Mouse (Mus musculus) hindbrain, embryonic 14.5 days (tissue): ENCODE measurements around the gene Itpr1. TPM values are rescaled to one million over a fixed set of nuclear protein-coding genes. Genes with fewer than 3 reads are reported as not detected.

Experiments
- ATAC-seq: fragments of 200-750 bp; cut with Nextera tagmentation; 2 replicates; pipeline ENCODE4 v1.8.0; 2017; ENCODE audit warnings: moderate number of reproducible peaks, mild to moderate bottlenecking, moderate TSS enrichment, moderate library complexity; ENCODE audit not compliant: low FRiP score
- DNase-seq: peaks from one replicate; pipeline ENCODE4 v3.0.0-alpha.2; 2015; ENCODE audit warnings: low spot score
- H3K27ac ChIP-seq: fragments of 300-500 bp; sonication (generic); 2 replicates; pipeline ENCODE4 v1.5.1; 2014; ENCODE audit warnings: mild to moderate bottlenecking, moderate library complexity
- H3K27me3 ChIP-seq: fragments of 300-500 bp; sonication (generic); 2 replicates; pipeline ENCODE4 v1.6.1; 2014; ENCODE audit warnings: mild to moderate bottlenecking, low read length, mixed read lengths; ENCODE audit not compliant: control insufficient read depth, insufficient read depth
- H3K36me3 ChIP-seq: fragments of 300-500 bp; sonication (generic); replicated peaks from 2 replicates; pipeline ENCODE4 v1.6.1; 2014; ENCODE audit not compliant: control insufficient read depth, insufficient read depth
- H3K4me1 ChIP-seq: fragments of 300-500 bp; sonication (generic); replicated peaks from 2 replicates; pipeline ENCODE4 v1.6.1; 2014; ENCODE audit warnings: antibody characterized with exemption, low read length, mixed read lengths; ENCODE audit not compliant: control insufficient read depth, insufficient read depth
- H3K4me2 ChIP-seq: fragments of 300-500 bp; sonication (generic); replicated peaks from 2 replicates; pipeline ENCODE4 v1.6.1; 2014; ENCODE audit warnings: mild to moderate bottlenecking, moderate library complexity
- H3K4me3 ChIP-seq: fragments of 300-500 bp; sonication (generic); replicated peaks from 2 replicates; pipeline ENCODE4 v1.5.1; 2014; ENCODE audit warnings: mild to moderate bottlenecking, low read length
- H3K9ac ChIP-seq: fragments of 300-500 bp; sonication (generic); 2 replicates; pipeline ENCODE4 v1.6.1; 2014
- H3K9me3 ChIP-seq: fragments of 300-500 bp; sonication (generic); 2 replicates; pipeline ENCODE4 v1.6.1; 2016; ENCODE audit warnings: low read length; ENCODE audit not compliant: control insufficient read depth
- WGBS: fragments of 180-500 bp; shearing (Covaris S2); extraction: QIAGEN DNeasy Blood & Tissue Kit; methylation state at CpG from one replicate; pipeline ENCODE4 v1.1.7; 2014; 5-methylcytosine and 5-hydroxymethylcytosine counted together
- polyA plus RNA-seq: library from polyadenylated mRNA; unstranded; fragments of >200 nt; fragmentation: Nextera tagmentation; extraction: Ambion mirVana; gene quantifications from 2 replicates; pipeline ENCODE4 v1.2.1, GENCODE M21; 2014

Itpr1 gene
- polyA plus RNA-seq, 1 experiment from 2014 or later = 6.5 TPM

GRCm38 (mm10) chr6:108570351-108571041 is 357.6 kb downstream of the Itpr1 start:
- H3K9ac ChIP-seq = peak overlapping the region; percentile 44
- no peak overlapping the region for H3K27ac ChIP-seq
- H3K36me3 ChIP-seq = no peaks in the 10 kb centered on the region
- H3K4me1 ChIP-seq = peaks cover 13% of the 10 kb centered on the region; the same call in 1 of the 2 replicates
- DNase-seq (no peak), ATAC-seq (no peak)
- peak overlapping the region; percentile 69 for H3K4me2 ChIP-seq
- WGBS = 33% methylated on average over 11 of the region's 11 CpGs
- no peaks in the 10 kb centered on the region for H3K27me3 ChIP-seq
- peak overlapping the region; percentile 29 for H3K4me3 ChIP-seq
- no peaks in the 10 kb centered on the region for H3K9me3 ChIP-seq

- Histone ChIP-seq H3K4me3 (peak overlapping the region; percentile 29), H3K27me3 (no peaks in the 10 kb centered on the region), H3K4me2 (peak overlapping the region; percentile 69), H3K36me3 (no peaks in the 10 kb centered on the region), H3K4me1 (peaks cover 13% of the 10 kb centered on the region; the same call in 1 of the 2 replicates), H3K9me3 (no peaks in the 10 kb centered on the region), H3K27ac (no peak overlapping the region), H3K9ac (peak overlapping the region; percentile 44)
- DNase-seq (peak; percentile 45), ATAC-seq (peak; percentile 88)
- 4% methylated on average over 21 of the region's 21 CpGs for WGBS
Measured at GRCm38 (mm10) chr6:108571042-108571590, 358.2 kb downstream of the Itpr1 start.

GRCm38 (mm10) chr6:108572646-108573045 is 359.8 kb downstream of the Itpr1 start:
- no peak for DNase-seq
- no peaks in the 10 kb centered on the region for H3K27me3 ChIP-seq
- H3K4me3 ChIP-seq = no peak overlapping the region
- 58% methylated on average over 7 of the region's 7 CpGs for WGBS
- H3K27ac ChIP-seq = no peak overlapping the region
- ATAC-seq = no peak
- H3K4me2 ChIP-seq = no peak overlapping the region
- H3K36me3 ChIP-seq = no peaks in the 10 kb centered on the region
- peaks cover 13% of the 10 kb centered on the region; the same call in 1 of the 2 replicates for H3K4me1 ChIP-seq
- no peaks in the 10 kb centered on the region for H3K9me3 ChIP-seq
- no peak overlapping the region for H3K9ac ChIP-seq

- 94% methylated on average over 6 of the region's 6 CpGs for WGBS
- H3K9me3 ChIP-seq = no peaks in the 10 kb centered on the region
- DNase-seq = no peak
Measured at GRCm38 (mm10) chr6:108577056-108577455, 364.2 kb downstream of the Itpr1 start.

GRCm38 (mm10) chr6:108588426-108588825 is 375.5 kb downstream of the Itpr1 start:
- no peaks in the 10 kb centered on the region for H3K4me1 ChIP-seq
- no peak overlapping the region for H3K27ac ChIP-seq
- DNase-seq (no peak), ATAC-seq (no peak)
- no peaks in the 10 kb centered on the region for H3K36me3 ChIP-seq
- WGBS = 96% methylated on average over 3 of the region's 3 CpGs
- H3K4me3 ChIP-seq = no peak overlapping the region
- H3K9me3 ChIP-seq = no peaks in the 10 kb centered on the region
- H3K9ac ChIP-seq = no peak overlapping the region
- no peaks in the 10 kb centered on the region for H3K27me3 ChIP-seq
- H3K4me2 ChIP-seq = no peak overlapping the region

More at GRCm38 (mm10) chr6:108577056-108577455, 364.2 kb downstream of the Itpr1 start:
- Histone ChIP-seq H3K27ac (no peak overlapping the region), H3K27me3 (no peaks in the 10 kb centered on the region), H3K36me3 (no peaks in the 10 kb centered on the region), H3K4me2 (no peak overlapping the region), H3K4me1 (no peaks in the 10 kb centered on the region), H3K4me3 (no peak overlapping the region), H3K9ac (no peak overlapping the region)
- ATAC-seq = no peak

GRCm38 (mm10) chr6:108592227-108592626 is 379.3 kb downstream of the Itpr1 start:
- 75% methylated on average over 8 of the region's 8 CpGs for WGBS
- no peak for DNase-seq
- no peak overlapping the region for H3K27ac ChIP-seq
- no peak for ATAC-seq
- H3K36me3 ChIP-seq = no peaks in the 10 kb centered on the region
- H3K4me1 ChIP-seq = no peaks in the 10 kb centered on the region
- no peaks in the 10 kb centered on the region for H3K27me3 ChIP-seq
- no peaks in the 10 kb centered on the region for H3K9me3 ChIP-seq
- no peak overlapping the region for H3K4me3 ChIP-seq
- H3K4me2 ChIP-seq = no peak overlapping the region
- H3K9ac ChIP-seq = no peak overlapping the region

GRCm38 (mm10) chr6:108592636-108593035 is 379.7 kb downstream of the Itpr1 start:
- no peaks in the 10 kb centered on the region for H3K36me3 ChIP-seq
- H3K27me3 ChIP-seq = no peaks in the 10 kb centered on the region
- no peak overlapping the region for H3K4me3 ChIP-seq
- H3K27ac ChIP-seq = no peak overlapping the region
- H3K4me2 ChIP-seq = no peak overlapping the region
- DNase-seq (no peak), ATAC-seq (no peak)
- no peaks in the 10 kb centered on the region for H3K9me3 ChIP-seq
- H3K9ac ChIP-seq = no peak overlapping the region
- WGBS = 73% methylated on average over 6 of the region's 6 CpGs
- H3K4me1 ChIP-seq = no peaks in the 10 kb centered on the region

GRCm38 (mm10) chr6:108594171-108594841 is 381.4 kb downstream of the Itpr1 start:
- Histone ChIP-seq H3K4me1 (no peaks in the 10 kb centered on the region), H3K4me3 (no peak overlapping the region), H3K9me3 (no peaks in the 10 kb centered on the region), H3K27me3 (no peaks in the 10 kb centered on the region), H3K27ac (no peak overlapping the region), H3K36me3 (no peaks in the 10 kb centered on the region), H3K9ac (no peak overlapping the region), H3K4me2 (no peak overlapping the region)
- ATAC-seq = no peak
- WGBS = 86% methylated on average over 5 of the region's 5 CpGs
- DNase-seq = no peak

GRCm38 (mm10) chr6:108598691-108599090 is 385.8 kb downstream of the Itpr1 start:
- Histone ChIP-seq H3K9ac (no peak overlapping the region), H3K27me3 (no peaks in the 10 kb centered on the region), H3K36me3 (no peaks in the 10 kb centered on the region), H3K4me2 (no peak overlapping the region), H3K9me3 (no peaks in the 10 kb centered on the region), H3K4me3 (no peak overlapping the region), H3K4me1 (no peaks in the 10 kb centered on the region), H3K27ac (no peak overlapping the region)
- 86% methylated on average over 4 of the region's 4 CpGs for WGBS
- DNase-seq = no peak
- ATAC-seq = no peak
